Mouse (Mus musculus) frontal cortex, postnatal 14 days (tissue): ENCODE results near the gene Atg2b.

Experiments used
- DNase-seq, 2 experiments: peaks; one replicate each; pipeline ENCODE4 v3.0.0; 2022; ENCODE audit warnings: low spot score in 2 of 2

The Atg2b gene

DNA sequence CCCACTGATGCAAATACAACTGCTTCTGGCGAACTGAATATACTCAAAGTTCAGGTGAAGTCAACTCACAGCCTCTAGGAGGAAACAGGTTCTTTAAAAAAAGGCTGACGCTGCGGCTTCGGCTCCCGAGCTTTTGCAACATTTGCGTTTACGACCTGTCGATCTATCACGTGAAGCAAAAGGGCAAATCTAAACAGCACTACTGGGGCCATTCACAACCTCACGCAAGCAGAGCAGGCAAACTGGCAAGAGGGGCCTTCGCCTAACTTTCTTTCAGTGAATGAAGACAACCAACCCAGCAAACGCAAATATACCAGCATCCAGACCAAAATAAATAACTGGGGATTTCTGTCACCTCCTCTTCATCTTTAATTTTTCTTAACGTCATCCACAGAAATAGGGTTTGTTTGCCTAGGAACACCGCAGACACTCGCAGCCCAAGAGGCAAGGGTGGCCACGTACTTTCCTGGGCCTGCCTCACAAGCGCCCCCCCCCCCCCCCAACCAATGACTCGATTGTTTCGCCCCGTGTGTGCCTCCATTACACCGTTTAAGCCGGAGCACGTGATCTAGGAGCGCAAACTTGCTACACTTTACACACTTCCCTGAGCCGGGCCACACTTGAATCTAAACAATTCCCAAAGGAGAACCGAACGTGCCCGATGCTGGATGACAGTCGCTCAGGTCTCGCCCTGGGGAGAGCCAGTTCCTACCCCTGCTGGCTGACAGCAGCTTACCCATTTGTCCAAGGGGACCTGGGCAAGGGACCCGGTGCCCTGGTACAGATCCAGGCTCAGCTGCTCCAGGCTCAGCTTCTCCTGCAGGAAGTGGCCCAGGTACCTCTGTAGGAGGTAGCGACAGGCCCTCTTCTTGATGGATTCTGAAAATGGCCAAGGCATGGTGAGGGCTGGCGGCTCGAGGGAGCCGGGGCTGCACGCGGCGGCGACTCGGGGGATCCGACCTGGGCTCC lies 794 bp downstream of the Atg2b start, which contains the start of gene Gskip:
Gene Gskip, plus strand, starts transcription at position 897 of the 969 bp plus-strand sequence.
- DNase-seq, result peak; percentile 21

DNA sequence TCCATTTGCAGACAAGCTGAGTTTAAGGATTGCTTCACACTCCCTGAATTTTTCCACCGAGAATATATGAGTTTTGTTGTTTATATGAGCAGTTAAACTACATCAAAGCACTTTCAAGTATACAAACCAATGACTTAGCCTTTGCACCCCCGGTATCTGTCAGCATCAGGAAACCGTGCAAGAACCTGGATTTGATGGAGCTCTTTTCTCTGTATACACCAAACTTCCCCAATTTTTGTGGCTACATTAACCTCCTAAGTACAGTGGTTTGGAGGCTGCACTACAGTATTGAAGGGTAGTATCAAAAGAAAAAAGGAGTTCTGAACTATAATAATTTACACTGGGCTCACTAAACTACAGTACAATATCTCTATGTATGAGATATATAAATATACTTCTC lies 6.2 kb downstream of the Atg2b start:
- DNase-seq, result no peak

DNA sequence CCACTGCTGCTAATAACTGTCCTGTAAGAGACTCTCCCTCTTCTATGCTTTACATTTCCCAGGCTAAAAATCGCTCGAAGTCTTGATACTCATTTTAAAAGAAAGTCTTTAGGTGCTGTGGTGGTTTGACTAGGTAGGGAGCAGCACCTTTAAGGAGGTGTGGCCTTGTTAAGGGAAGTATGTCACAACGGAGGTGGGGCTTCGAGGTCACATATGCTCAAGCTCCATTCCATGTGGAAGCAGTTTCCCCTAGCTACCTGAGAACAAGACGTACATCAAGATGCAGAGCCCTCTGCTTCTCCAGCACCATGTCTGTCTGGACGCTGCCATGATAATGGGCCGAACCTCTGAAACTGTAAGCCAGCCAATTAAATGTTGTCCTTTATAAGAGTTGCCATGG lies 6.8 kb downstream of the Atg2b start:
- DNase-seq, result no peak

DNA sequence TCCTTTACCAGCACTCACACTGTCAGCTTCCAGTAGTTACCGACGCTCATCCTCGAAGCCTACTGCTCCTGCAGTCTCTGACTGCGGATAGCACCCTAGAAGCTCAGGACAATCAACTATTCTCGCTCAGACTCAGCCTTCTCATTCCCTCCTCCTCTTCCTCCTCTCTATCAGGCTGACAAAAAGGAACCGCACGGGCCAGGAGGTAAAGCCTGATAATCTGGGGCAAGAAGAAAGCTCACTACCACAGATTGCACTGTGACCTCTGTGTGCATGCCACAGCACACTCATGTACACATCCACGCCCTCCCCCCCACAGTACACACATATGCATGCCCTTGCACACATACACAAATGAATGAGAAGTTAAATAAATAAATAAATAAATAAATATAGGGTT lies 8.7 kb downstream of the Atg2b start:
- DNase-seq, result no peak

DNA sequence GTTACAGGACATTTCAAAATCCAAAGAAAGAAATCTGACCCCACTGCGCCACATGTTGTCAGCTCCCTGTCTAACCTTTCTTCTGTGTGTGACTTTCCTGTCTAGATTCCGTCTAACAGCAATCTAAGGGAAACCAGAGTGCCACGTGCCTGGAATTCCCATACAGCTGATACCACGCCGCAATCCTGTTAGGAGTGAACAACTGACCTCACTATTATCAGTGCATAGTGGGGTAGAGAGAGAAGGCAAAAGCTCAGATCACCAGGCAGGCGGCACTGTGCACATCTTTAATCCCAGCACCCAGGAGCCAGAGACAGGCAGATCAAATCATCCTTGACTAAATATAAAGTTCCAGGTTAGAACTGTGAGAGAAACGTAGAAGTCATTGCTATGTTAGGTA lies 29.2 kb downstream of the Atg2b start:
- no peak for DNase-seq

DNA sequence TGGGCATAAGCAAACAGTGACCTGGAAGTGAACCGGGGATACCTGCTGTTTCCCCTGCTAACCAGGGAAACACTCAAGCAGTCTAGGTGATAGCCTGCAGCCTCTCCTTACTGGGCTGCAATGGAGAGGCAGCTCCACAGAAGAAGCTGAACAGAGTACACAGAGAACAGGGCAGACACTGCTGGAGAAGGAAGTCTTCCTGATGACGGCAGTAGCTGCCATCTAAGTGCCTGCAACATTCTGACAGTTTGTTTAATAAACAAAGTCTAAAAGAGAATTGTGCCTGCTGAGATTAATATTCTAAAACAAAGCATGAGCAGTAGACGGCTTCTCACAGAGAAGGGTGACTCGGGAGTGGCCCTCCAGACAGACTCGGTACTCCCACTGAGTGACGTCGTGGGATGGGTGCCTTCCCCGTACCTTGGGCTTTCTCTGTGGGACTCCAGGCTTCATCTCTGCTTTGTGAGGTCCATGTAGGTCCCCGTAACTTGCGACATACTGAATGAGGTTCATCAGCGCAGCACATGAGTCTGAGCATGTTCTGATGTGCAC lies 42.2 kb downstream of the Atg2b start:
- no peak for DNase-seq

DNA sequence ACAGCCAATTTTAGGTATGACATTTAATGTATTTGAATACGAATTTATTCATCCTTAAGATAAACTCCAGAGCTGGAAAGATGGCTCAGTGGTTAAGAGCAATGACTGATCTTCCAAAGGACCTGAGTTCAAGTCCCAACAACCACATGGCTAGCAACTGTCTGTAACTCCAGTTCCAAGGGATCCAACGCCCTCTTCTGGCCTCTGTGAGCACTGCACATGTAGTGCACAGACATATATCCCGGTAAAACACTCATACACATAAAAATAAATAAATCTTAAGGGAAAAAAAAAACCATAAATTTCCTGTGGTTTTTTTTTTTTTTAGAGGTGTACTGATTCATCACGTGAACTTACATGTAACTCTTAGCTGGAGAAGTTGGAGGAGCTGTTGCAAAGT lies 47.5 kb downstream of the Atg2b start:
- DNase-seq, result no peak

DNA sequence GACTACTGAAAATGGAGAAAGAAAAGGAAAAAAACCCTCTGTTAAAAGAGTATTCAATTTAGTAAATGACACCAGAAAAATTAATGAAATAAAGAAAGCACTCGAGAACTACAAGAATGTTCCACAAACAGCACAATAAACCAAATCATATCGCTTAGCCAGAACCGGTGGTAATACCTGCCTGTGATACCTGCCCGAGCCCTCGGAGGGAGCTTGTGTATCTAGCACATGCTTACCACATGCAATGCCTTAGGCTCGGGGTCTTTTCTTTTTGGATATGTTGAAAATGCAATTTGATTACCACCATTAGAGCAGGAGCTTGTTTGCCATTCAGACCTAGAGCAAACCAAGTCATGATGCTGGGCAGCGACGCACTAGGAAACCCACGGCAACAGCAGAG lies 48.5 kb downstream of the Atg2b start:
- no peak for DNase-seq

DNA sequence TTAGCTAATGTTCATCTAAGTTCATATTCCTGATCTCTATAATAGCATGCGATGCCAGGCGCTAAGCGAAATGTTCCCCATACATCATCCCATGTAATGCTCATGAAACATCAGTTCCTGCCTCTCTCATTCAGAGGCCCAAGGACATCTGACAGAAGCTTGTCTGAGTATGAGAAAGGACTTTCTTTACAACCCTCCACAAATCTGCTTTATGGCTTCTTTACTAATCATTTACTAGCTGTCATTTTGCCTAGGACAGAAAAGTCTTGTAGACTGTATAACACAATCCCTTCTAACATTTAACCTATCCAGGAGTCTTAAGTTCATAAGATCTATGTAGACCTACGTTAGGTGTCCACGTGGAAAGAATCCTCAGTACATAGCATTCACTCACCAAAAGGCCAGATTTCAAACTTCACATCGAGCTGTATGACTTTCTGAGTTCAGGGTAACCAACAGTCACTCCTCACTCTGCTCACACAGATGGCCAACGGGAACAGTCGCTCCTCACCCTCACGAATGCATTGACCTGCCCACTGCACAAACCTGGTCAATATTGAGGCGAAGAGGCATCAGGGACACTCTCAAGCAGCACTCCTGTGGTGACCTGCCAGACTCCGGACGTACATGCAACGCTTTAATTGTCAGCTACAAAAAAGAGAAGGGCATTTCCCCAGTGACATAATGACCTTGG lies 50.5 kb downstream of the Atg2b start:
- no peak for DNase-seq

DNA sequence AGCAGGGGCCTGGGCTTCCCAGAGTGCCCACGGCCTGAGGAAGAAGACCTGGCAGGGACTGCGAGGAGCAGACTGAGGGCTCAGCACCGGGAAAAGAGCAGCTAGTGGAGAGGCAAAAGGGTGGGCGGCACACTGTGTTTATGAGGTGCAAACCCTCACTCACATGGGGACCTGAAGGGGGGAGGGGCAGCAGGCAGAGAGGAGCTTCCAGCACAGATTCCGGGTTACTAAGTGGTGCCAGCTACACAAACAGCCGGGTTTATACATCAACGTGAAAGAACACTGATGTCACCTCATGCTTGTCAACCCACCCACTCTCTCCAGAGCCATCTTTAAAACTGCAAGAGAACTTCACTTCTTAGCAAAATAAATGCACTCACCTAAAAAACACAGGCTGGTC lies 59.2 kb downstream of the Atg2b start:
- no peak for DNase-seq

DNA sequence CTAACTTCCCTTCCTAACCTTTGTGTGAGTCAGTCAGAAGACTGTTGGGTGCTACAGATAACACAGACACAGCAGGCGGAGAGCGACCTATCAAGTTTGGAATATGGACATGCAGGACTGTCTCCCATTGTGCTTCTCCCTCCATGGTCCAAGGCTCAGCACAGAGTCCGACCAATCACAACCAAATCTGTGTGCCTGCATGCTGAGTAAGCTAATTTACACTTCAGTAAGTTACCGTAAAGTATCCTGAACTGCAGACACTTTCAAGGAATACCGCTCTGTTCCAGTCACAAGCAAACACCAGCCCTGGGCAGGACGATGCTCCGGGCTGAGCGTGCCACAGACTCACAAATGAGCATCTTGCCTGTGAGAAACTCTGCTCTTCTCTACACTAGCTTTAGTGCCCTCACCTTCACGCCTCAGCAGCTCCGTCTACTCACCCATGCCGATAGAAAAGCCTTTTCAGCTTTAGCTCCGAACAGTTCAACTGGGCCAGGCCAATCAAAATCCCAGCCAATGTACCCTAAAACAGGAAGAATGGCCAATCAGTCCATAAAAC lies 62.0 kb downstream of the Atg2b start:
- no peak for DNase-seq

DNA sequence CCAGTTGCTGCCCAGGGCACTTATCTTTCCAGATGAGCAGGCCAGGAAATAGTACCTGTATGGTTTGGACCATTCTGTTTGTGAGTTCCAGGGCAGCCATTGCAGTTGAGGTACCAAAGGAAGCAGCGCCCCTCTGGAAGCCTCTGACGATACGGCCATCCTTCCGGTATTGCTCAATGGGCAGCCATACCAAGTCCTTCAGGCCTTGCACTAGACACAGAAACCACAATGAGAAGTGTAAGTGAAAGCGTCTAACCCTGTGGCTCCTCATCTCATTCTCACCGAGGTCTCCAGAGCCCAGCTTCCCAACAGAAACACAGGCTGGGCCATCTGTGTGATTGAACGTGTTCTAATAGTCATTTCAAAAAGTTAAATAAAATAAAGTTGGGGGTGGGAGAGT lies 63.0 kb downstream of the Atg2b start:
- no peak for DNase-seq

DNA sequence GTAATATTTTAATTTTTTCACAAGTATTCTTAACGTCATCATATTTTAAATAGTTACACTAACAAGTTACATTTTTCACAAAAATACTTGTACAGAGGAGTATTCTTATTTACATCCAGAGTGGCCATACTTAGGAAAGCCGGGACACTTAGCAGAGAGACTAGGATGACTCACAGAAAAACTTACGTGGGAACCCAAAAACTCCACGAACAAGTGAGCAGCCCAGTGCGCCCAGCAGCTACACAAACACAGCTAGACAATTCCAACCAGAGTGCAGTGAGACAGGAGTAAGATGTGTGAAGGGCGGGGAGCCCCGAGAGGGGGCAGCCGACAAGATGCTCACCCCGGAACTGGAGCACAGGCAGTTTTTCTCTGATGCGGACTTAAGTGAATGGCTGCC lies 71.5 kb downstream of the Atg2b start:
- DNase-seq, result no peak

DNA sequence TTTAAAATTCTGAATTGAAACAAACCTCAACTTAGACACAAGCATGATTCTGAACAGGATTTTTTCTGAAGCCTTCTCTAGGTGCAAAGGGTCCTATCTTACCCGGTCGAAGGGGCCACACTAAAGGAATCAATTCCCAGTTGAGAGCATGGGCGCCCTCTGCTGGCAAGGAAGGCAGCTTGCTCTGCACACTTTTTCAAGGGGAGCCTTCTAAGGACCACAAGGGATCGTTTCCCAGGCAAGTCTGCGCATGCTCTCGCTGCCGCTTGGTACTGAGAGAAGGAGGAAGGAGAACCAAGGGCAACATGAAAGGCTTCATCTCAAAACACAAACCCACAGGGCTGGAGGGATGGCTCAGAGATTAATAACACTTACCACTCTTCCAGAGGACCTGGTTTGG lies 73.3 kb downstream of the Atg2b start:
- peak; percentile 36 to 64 for DNase-seq

DNA sequence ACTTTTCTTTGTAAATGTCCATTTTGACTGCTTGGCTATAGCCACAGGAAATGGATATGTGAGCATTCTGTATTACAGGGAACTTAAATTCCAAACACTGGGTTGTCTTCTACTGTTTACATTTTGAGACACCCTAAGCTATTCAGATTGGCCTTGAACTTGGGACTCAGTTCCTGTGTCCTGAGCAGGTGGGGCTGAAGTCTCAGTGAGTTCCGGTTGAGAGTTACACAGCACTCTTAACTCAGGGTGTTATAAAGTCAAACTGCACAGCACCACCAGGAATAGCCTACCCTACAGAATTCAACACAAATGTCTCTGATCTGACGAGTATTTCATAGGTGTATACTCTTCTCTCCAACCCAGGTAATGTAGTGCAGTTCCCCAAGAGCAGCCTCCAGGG lies 74.0 kb downstream of the Atg2b start:
- no peak for DNase-seq

DNA sequence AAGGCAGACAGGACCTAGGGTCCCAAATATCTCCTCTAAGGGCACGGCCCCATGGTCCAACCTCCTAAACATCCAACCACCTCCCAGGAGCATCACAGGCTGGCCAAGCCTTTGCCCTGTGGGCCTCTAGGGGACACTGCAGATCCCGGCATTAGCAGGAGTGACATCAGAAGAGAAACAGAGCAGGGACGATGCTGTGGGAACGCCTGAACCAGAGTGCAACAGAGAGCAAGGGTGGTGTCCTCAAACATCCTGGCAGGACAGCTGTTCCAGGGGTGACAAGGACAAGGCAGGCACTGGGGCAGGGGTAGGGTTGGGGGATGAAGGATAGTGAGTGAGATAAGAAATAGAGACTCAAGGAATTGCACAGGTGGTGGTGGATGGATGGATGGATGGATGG lies 78.1 kb downstream of the Atg2b start:
- DNase-seq, result no peak

DNA sequence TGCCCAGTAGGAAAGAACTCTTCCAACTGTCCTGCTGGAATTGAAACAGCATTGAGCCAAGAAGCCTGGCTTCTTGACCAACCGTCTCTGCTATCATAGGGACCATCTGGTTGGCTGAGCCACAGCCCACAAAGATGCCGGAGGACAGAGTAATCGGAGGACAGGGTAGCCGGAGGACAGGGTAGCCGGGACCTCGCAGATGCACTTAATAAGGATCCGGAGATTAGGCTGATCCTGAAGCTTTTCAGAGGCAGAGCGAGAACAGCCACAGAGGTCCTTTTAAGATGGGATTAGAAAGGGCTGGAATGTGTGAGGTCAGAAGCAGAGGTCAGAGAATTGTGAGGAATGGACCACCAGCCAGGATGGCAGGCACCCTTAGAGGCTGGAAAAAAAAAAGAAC lies 79.8 kb downstream of the Atg2b start:
- DNase-seq, result no peak

DNA sequence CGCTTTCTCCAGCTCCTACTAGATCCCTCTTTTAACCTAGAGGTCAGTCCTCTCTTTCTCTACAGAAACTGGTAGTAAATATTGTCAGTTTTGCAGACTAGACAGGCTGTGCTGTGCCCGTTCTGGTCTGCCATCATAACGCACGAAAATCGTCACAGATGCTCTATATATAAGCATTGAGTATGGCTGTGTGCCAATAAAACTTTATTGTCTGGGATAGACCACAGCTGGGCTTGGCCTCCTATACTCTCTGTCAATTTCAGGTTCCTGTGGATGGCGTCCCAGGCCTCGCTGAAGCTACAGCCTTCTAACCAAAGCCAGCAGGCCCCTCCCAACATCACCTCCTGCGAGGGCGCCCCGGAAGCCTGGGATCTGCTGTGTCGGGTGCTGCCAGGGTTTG lies 81.1 kb downstream of the Atg2b start:
- DNase-seq, result no peak

DNA sequence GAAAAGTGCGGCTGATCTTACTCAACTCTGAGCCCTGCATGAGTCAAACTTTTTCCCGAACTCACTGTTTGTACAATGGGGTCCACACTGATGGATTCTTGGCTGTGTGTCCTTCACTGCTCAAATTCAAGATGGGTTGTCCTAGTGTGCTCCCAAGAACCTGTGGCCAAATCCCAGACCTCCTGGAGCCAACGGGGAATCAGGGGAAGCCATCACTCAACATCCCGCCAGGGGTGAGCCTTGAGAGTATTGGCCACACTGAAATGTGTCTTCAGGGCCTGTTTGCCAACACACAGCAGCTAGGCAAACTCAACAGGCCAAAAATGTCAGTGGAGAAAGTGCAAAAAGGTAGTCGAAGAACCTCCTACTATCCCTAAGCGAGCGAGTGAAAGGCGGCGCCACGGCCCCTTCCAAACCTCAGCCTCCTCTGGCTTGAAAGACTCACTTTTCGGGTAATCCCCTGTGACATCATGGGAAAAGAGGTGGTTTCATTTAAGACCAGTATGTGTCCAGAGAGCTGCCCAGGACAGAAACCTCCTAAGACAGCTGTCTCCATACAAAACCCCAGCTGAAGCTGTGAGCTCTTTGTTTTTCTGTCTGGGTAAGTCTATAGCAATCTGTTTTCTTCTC lies 82.3 kb downstream of the Atg2b start, which contains the start of gene Bdkrb1:
Gene Bdkrb1, plus strand, starts transcription at position 505 of the 630 bp plus-strand sequence.
- DNase-seq, result no peak

DNA sequence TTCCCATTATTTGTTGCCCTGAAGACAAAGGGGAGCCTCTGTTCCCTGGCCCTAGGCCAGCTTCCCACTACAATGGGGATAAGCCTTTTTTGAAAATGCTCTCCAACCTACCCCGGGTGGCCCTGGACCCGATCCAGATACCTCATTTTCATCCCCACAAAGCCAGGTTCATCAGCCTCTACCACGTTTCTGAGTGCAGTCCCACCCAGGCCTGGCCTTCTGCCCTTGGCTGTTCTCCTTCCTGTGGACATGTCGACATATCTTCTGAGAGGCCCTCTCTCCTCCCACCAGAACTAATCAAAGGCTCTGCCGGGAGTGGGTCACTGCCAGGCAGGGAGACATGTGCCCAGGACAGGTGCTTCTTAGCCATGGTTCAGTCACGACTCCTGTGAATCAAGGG lies 83.4 kb downstream of the Atg2b start:
- DNase-seq, result no peak

DNA sequence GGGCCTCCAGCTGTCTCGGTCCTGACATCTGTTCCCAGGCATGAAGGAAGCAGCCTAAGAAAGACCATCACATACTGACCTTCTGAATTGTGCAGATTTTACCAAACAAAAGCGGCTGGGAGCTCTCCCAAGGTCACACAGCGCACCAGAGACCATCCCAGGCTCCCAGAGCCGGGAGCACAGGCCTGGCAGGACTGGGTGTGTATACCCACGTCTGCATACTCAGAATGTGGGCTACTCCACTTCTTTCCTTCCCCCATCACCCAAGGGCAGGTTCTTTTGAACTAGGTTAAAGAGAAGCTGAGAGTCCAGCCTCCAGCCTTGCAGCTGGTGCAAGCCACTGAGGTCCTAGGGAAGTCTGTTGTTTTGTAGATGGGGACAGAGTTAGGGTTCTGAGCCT lies 85.9 kb downstream of the Atg2b start:
- DNase-seq, result no peak

DNA sequence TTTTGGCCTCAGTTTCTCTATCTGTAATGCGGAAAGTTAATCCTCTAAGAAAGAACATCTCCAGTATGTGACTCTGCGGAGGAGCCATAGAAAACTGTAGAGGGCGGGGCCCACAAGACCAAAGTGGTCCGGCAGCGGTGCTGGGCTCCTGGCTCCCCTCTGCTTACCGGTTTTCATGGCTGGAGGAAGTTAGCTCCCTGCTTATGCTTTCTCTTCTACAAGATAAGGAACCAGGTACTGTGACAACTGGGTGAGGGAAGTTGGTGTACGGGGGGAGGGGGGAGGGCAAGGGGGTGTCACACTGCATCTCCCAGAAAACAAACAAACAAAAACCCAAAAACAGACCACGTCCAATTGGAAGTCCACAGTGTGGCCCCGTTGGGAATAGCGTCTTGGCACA lies 86.5 kb downstream of the Atg2b start:
- no peak for DNase-seq
